Mouse (Mus musculus) T-helper 2 cell (primary cell): ENCODE measurements around the gene Lrp2bp.

ENCODE experiments used
- in situ Hi-C: fragments of 300-600 bp; cut with MboI, MseI; formaldehyde crosslinking; loops from one replicate; pipeline ENCODE4 v1.15.1; 2025; ENCODE audit warnings: high pct_unique_total_duplicates

Lrp2bp gene

GRCm38 (mm10) chr8:46022758-46023157 is 23.7 kb downstream of the Lrp2bp start:
- in situ Hi-C loops: no loop called here

- in situ Hi-C loops: no loop called here
These were observed 25.3 kb downstream of the Lrp2bp start for GRCm38 (mm10) chr8:46024392-46024791.

- in situ Hi-C loops: no loop called here
These were observed 37.1 kb downstream of the Lrp2bp start for GRCm38 (mm10) chr8:46036217-46036616.

- in situ Hi-C loops: no loop called here
These were observed 40.6 kb downstream of the Lrp2bp start for GRCm38 (mm10) chr8:46039666-46040065.

- in situ Hi-C loops: no loop called here
These were observed 41.2 kb downstream of the Lrp2bp start for GRCm38 (mm10) chr8:46040260-46040659.

GRCm38 (mm10) chr8:46072798-46073197 is 73.7 kb downstream of the Lrp2bp start:
- in situ Hi-C loops: no loop called here

- in situ Hi-C loops: no loop called here
These were observed 74.5 kb downstream of the Lrp2bp start for GRCm38 (mm10) chr8:46073540-46074140.

GRCm38 (mm10) chr8:46075223-46075622 is 76.1 kb downstream of the Lrp2bp start:
- in situ Hi-C loops: no loop called here

- in situ Hi-C loops: no loop called here
These were observed 79.8 kb downstream of the Lrp2bp start for GRCm38 (mm10) chr8:46078866-46079265.
